Mouse (Mus musculus): ENCODE results near the gene Dock1. TPM values are rescaled to one million over a fixed set of nuclear protein-coding genes. Genes with fewer than 3 reads are reported as not detected.
A peak's percentile ranks its signal among the peaks of the same experiment; 100 is the strongest.

Dock1 gene
- total RNA-seq, 2 experiments from 2014 or later = 25.4 to 25.8 TPM

- DNase-seq (ENCODE audit: low spot score in 2 of 2) = no peak
These were observed 148.0 kb downstream of the Dock1 start for GRCm38 (mm10) chr7:134818471-134818870.

GRCm38 (mm10) chr7:134821264-134821663 is 150.8 kb downstream of the Dock1 start:
- no peak for DNase-seq (ENCODE audit: low spot score in 2 of 2)

- DNase-seq (ENCODE audit: low spot score in 2 of 2) = no peak
These were observed 151.6 kb downstream of the Dock1 start for GRCm38 (mm10) chr7:134822006-134822405.

- DNase-seq (ENCODE audit: low spot score in 2 of 2) = no peak
These were observed 153.4 kb downstream of the Dock1 start for GRCm38 (mm10) chr7:134823891-134824290.

- no peak for DNase-seq (ENCODE audit: low spot score in 2 of 2)
These were observed 169.6 kb downstream of the Dock1 start for GRCm38 (mm10) chr7:134840066-134840465.

GRCm38 (mm10) chr7:134842751-134843150 is 172.3 kb downstream of the Dock1 start:
- DNase-seq (ENCODE audit: low spot score in 2 of 2) = peak in 1 of 2 experiments; percentile 22

- peak; percentile 10 to 28 for DNase-seq (ENCODE audit: low spot score in 2 of 2)
These were observed 191.5 kb downstream of the Dock1 start for GRCm38 (mm10) chr7:134862000-134862399.

- DNase-seq (ENCODE audit: low spot score in 2 of 2) = no peak
These were observed 193.7 kb downstream of the Dock1 start for GRCm38 (mm10) chr7:134864175-134864574.

- DNase-seq (ENCODE audit: low spot score in 2 of 2) = no peak
These were observed 202.1 kb downstream of the Dock1 start for GRCm38 (mm10) chr7:134872511-134872910.

GRCm38 (mm10) chr7:134872981-134873380 is 202.5 kb downstream of the Dock1 start:
- DNase-seq (ENCODE audit: low spot score in 2 of 2) = no peak

GRCm38 (mm10) chr7:134878985-134879384 is 208.5 kb downstream of the Dock1 start:
- DNase-seq (ENCODE audit: low spot score in 2 of 2) = no peak

- no peak for DNase-seq (ENCODE audit: low spot score in 2 of 2)
These were observed 210.0 kb downstream of the Dock1 start for GRCm38 (mm10) chr7:134880431-134880830.

- DNase-seq (ENCODE audit: low spot score in 2 of 2) = no peak
These were observed 213.1 kb downstream of the Dock1 start for GRCm38 (mm10) chr7:134883516-134883915.

GRCm38 (mm10) chr7:134892449-134892871 is 222.0 kb downstream of the Dock1 start:
- DNase-seq (ENCODE audit: low spot score in 2 of 2) = no peak

- DNase-seq (ENCODE audit: low spot score in 2 of 2) = no peak
These were observed 222.5 kb downstream of the Dock1 start for GRCm38 (mm10) chr7:134892972-134893371.

- DNase-seq (ENCODE audit: low spot score in 2 of 2) = no peak
These were observed 224.2 kb downstream of the Dock1 start for GRCm38 (mm10) chr7:134894604-134895003.

GRCm38 (mm10) chr7:134899462-134899861 is 229.0 kb downstream of the Dock1 start:
- DNase-seq (ENCODE audit: low spot score in 2 of 2) = no peak

GRCm38 (mm10) chr7:134901992-134902391 is 231.5 kb downstream of the Dock1 start:
- no peak for DNase-seq (ENCODE audit: low spot score in 2 of 2)

- no peak for DNase-seq (ENCODE audit: low spot score in 2 of 2)
These were observed 261.4 kb downstream of the Dock1 start for GRCm38 (mm10) chr7:134931886-134932285.

- peak; percentile 16 to 19 for DNase-seq (ENCODE audit: low spot score in 2 of 2)
These were observed 267.0 kb downstream of the Dock1 start for GRCm38 (mm10) chr7:134937471-134937926.

- DNase-seq (ENCODE audit: low spot score in 2 of 2) = peak; percentile 67 to 69
These were observed 267.6 kb downstream of the Dock1 start, which contains the start of gene Fam196a for GRCm38 (mm10) chr7:134937927-134938609. Fam196a (minus strand) TSS chr7:134938430.

- DNase-seq (ENCODE audit: low spot score in 2 of 2) = no peak
These were observed 271.4 kb downstream of the Dock1 start for GRCm38 (mm10) chr7:134941891-134942290.

GRCm38 (mm10) chr7:134943063-134943462 is 272.6 kb downstream of the Dock1 start:
- no peak for DNase-seq (ENCODE audit: low spot score in 2 of 2)

Data from layer of hippocampus, postnatal 14 days (tissue).